Mouse (Mus musculus): ENCODE data around the gene Tas2r124. TPM values are rescaled to one million over a fixed set of nuclear protein-coding genes. Genes with fewer than 3 reads are reported as not detected.

The Tas2r124 gene
- polyA plus RNA-seq, 1 experiment from 2014 or later = not detected

Other genes with a start within 250 kb of the Tas2r124 start
- gene Prh1, start 184.9 kb upstream of the Tas2r124 start, polyA plus RNA-seq (2015; fragmentation: Nextera tagmentation; extraction: Ambion mirVana) = not detected in 2 replicates
- gene Prp2, start 158.8 kb upstream of the Tas2r124 start, polyA plus RNA-seq (2015; fragmentation: Nextera tagmentation; extraction: Ambion mirVana) = not detected in 2 replicates
- gene A630073D07Rik, start 103.2 kb upstream of the Tas2r124 start, polyA plus RNA-seq (2015; fragmentation: Nextera tagmentation; extraction: Ambion mirVana) = not detected in 2 replicates
- gene Tas2r120, start 97.8 kb upstream of the Tas2r124 start, polyA plus RNA-seq (2015; fragmentation: Nextera tagmentation; extraction: Ambion mirVana) = not detected in 2 replicates
- gene Tas2r121, start 53.7 kb upstream of the Tas2r124 start, polyA plus RNA-seq (2015; fragmentation: Nextera tagmentation; extraction: Ambion mirVana) = not detected in 2 replicates
- gene Tas2r122, start 42.8 kb upstream of the Tas2r124 start, polyA plus RNA-seq (2015; fragmentation: Nextera tagmentation; extraction: Ambion mirVana) = not detected in 2 replicates
- not detected in 2 replicates for gene Tas2r115, start 16.7 kb upstream of the Tas2r124 start, polyA plus RNA-seq (2015; fragmentation: Nextera tagmentation; extraction: Ambion mirVana)
- not detected in 2 replicates for gene Tas2r102, start 7.4 kb downstream of the Tas2r124 start, polyA plus RNA-seq (2015; fragmentation: Nextera tagmentation; extraction: Ambion mirVana)
- not detected in 2 replicates for gene Tas2r136, start 23.4 kb downstream of the Tas2r124 start, polyA plus RNA-seq (2015; fragmentation: Nextera tagmentation; extraction: Ambion mirVana)
- gene Tas2r117, start 48.1 kb downstream of the Tas2r124 start, polyA plus RNA-seq (2015; fragmentation: Nextera tagmentation; extraction: Ambion mirVana) = not detected in 2 replicates
- gene Tas2r123, start 92.4 kb downstream of the Tas2r124 start, polyA plus RNA-seq (2015; fragmentation: Nextera tagmentation; extraction: Ambion mirVana) = not detected in 2 replicates
- gene Tas2r116, start 100.7 kb downstream of the Tas2r124 start, polyA plus RNA-seq (2015; fragmentation: Nextera tagmentation; extraction: Ambion mirVana) = not detected in 2 replicates
- not detected in 2 replicates for gene Tas2r110, start 113.3 kb downstream of the Tas2r124 start, polyA plus RNA-seq (2015; fragmentation: Nextera tagmentation; extraction: Ambion mirVana)
- gene Tas2r113, start 138.3 kb downstream of the Tas2r124 start, polyA plus RNA-seq (2015; fragmentation: Nextera tagmentation; extraction: Ambion mirVana) = not detected in 2 replicates
- not detected in 2 replicates for gene Tas2r125, start 154.9 kb downstream of the Tas2r124 start, polyA plus RNA-seq (2015; fragmentation: Nextera tagmentation; extraction: Ambion mirVana)
- gene Tas2r129, start 196.4 kb downstream of the Tas2r124 start, polyA plus RNA-seq (2015; fragmentation: Nextera tagmentation; extraction: Ambion mirVana) = not detected in 2 replicates
- not detected in 2 replicates for gene Tas2r131, start 203.2 kb downstream of the Tas2r124 start, polyA plus RNA-seq (2015; fragmentation: Nextera tagmentation; extraction: Ambion mirVana)
- gene Tas2r109, start 226.2 kb downstream of the Tas2r124 start, polyA plus RNA-seq (2015; fragmentation: Nextera tagmentation; extraction: Ambion mirVana) = not detected in 2 replicates